Mouse (Mus musculus) liver, embryonic 11.5 days (tissue): ENCODE data around the gene Cln5. TPM values are rescaled to one million over a fixed set of nuclear protein-coding genes. Genes with fewer than 3 reads are reported as not detected.
A peak's percentile ranks its signal among the peaks of the same experiment; 100 is the strongest.

Experiments used
- ATAC-seq: fragments of 200-750 bp; cut with Nextera tagmentation; replicated peaks from 2 replicates; pipeline ENCODE4 v1.8.0; 2017; ENCODE audit warnings: moderate number of reproducible peaks, mild to moderate bottlenecking, moderate TSS enrichment, moderate library complexity; ENCODE audit not compliant: low FRiP score
- DNase-seq: peaks from one replicate; pipeline ENCODE4 v3.0.0-alpha.2; 2017; ENCODE audit warnings: low spot score
- H3K27ac ChIP-seq: fragments of 300-500 bp; sonication (generic); 2 replicates; pipeline ENCODE4 v1.5.1; 2014; ENCODE audit warnings: mild to moderate bottlenecking, low read depth, low read length, control low read depth
- H3K27me3 ChIP-seq: fragments of 300-500 bp; sonication (generic); replicated peaks from 2 replicates; pipeline ENCODE4 v1.6.1; 2014; ENCODE audit warnings: low read length, mixed read lengths; ENCODE audit not compliant: control insufficient read depth, insufficient read depth
- H3K36me3 ChIP-seq: fragments of 300-500 bp; sonication (generic); 2 replicates; pipeline ENCODE4 v1.6.1; 2014; ENCODE audit warnings: mild to moderate bottlenecking, low read length, moderate library complexity, mixed read lengths; ENCODE audit not compliant: control insufficient read depth, insufficient read depth
- H3K4me1 ChIP-seq: fragments of 300-500 bp; sonication (generic); replicated peaks from 2 replicates; pipeline ENCODE4 v1.6.1; 2014; ENCODE audit warnings: low read length, mixed read lengths; ENCODE audit not compliant: control insufficient read depth, insufficient read depth
- H3K4me2 ChIP-seq: fragments of 300-500 bp; sonication (generic); 2 replicates; pipeline ENCODE4 v1.6.1; 2014; ENCODE audit warnings: mild to moderate bottlenecking, control low read depth, moderate library complexity
- H3K4me3 ChIP-seq: fragments of 300-500 bp; sonication (generic); 2 replicates; pipeline ENCODE4 v1.5.1; 2014; ENCODE audit warnings: low read depth, low read length, control low read depth
- H3K9ac ChIP-seq: fragments of 300-500 bp; sonication (generic); 2 replicates; pipeline ENCODE4 v1.6.1; 2014; ENCODE audit warnings: low read depth, low read length, control low read depth
- H3K9me3 ChIP-seq: fragments of 300-500 bp; sonication (generic); 2 replicates; pipeline ENCODE4 v1.6.1; 2016; ENCODE audit warnings: low read length, inconsistent platforms, mixed read lengths; ENCODE audit not compliant: control insufficient read depth
- WGBS: fragments of 180-500 bp; shearing (Covaris S2); extraction: QIAGEN DNeasy Blood & Tissue Kit; methylation state at CpG from one replicate; pipeline ENCODE4 v1.1.7; 2014; 5-methylcytosine and 5-hydroxymethylcytosine counted together
- polyA plus RNA-seq: library from polyadenylated mRNA; unstranded; fragments of >200 nt; fragmentation: Nextera tagmentation; extraction: Ambion mirVana; gene quantifications from 2 replicates; pipeline ENCODE4 v1.2.1, GENCODE M21; 2014

Gene Cln5
- polyA plus RNA-seq, 1 experiment from 2014 or later: 29.4 TPM

- no peaks in the 10 kb centered on the region for H3K9me3 ChIP-seq
- no peaks in the 10 kb centered on the region for H3K27me3 ChIP-seq
- DNase-seq: peak; percentile 86
- ATAC-seq: peak; percentile 90
- peak within 1 kb of the TSS; percentile 85 for H3K4me3 ChIP-seq
- peak within 1 kb of the TSS; percentile 96 for H3K9ac ChIP-seq
- WGBS: under 1% methylated on average over 64 of the region's 88 CpGs
- peaks cover 6% of the 10 kb centered on the region; the same call in 1 of the 2 replicates for H3K36me3 ChIP-seq
- peak within 1 kb of the TSS; percentile 99 for H3K27ac ChIP-seq
- H3K4me2 ChIP-seq: peak within 1 kb of the TSS; percentile 76
- peaks cover 7% of the 10 kb centered on the region for H3K4me1 ChIP-seq
Observed at GRCm38 (mm10) chr14:103099238-103099933, 29.4 kb downstream of the Cln5 start, which contains the start of gene Fbxl3. Gene Fbxl3 (minus strand): TSS chr14:103099566.

- ATAC-seq (no peak), DNase-seq (no peak)
- Histone ChIP-seq H3K4me3 (0 out of 2 replicates have a peak overlapping the region, but pooled peaks have one; percentile 85), H3K27ac (no peak overlapping the region), H3K36me3 (peaks cover 3% of the 10 kb centered on the region; the same call in 1 of the 2 replicates), H3K27me3 (no peaks in the 10 kb centered on the region), H3K9ac (no peak overlapping the region), H3K4me1 (peaks cover 5% of the 10 kb centered on the region), H3K4me2 (peak overlapping the region; percentile 76; the same call in 1 of the 2 replicates), H3K9me3 (no peaks in the 10 kb centered on the region)
- 82% methylated on average over 13 of the region's 13 CpGs for WGBS
Observed at GRCm38 (mm10) chr14:103100296-103100695, 30.3 kb downstream of the Cln5 start.

GRCm38 (mm10) chr14:103101171-103101570 lies 31.2 kb downstream of the Cln5 start:
- no peak overlapping the region for H3K9ac ChIP-seq
- no peak overlapping the region for H3K4me3 ChIP-seq
- no peaks in the 10 kb centered on the region for H3K27me3 ChIP-seq
- no peak overlapping the region for H3K4me2 ChIP-seq
- WGBS: 72% methylated on average over 3 of the region's 3 CpGs
- DNase-seq (no peak), ATAC-seq (no peak)
- no peak overlapping the region for H3K27ac ChIP-seq
- H3K9me3 ChIP-seq: no peaks in the 10 kb centered on the region
- peaks cover 5% of the 10 kb centered on the region for H3K4me1 ChIP-seq
- H3K36me3 ChIP-seq: peaks cover 3% of the 10 kb centered on the region; the same call in 1 of the 2 replicates

GRCm38 (mm10) chr14:103102246-103102645 lies 32.2 kb downstream of the Cln5 start:
- ATAC-seq (no peak), DNase-seq (no peak)
- WGBS: 69% methylated on average over 6 of the region's 6 CpGs
- no peaks in the 10 kb centered on the region for H3K36me3 ChIP-seq
- H3K4me3 ChIP-seq: no peak overlapping the region
- no peaks in the 10 kb centered on the region for H3K27me3 ChIP-seq
- no peak overlapping the region for H3K27ac ChIP-seq
- peaks cover 3% of the 10 kb centered on the region for H3K4me1 ChIP-seq
- no peak overlapping the region for H3K9ac ChIP-seq
- no peaks in the 10 kb centered on the region for H3K9me3 ChIP-seq
- no peak overlapping the region for H3K4me2 ChIP-seq

- DNase-seq: no peak
- Histone ChIP-seq H3K9me3 (no peaks in the 10 kb centered on the region), H3K9ac (no peak overlapping the region), H3K36me3 (no peaks in the 10 kb centered on the region), H3K4me2 (no peak overlapping the region), H3K4me3 (no peak overlapping the region), H3K4me1 (no peaks in the 10 kb centered on the region), H3K27ac (no peak overlapping the region), H3K27me3 (no peaks in the 10 kb centered on the region)
- ATAC-seq: no peak
- 77% methylated on average over 10 of the region's 10 CpGs for WGBS
Observed at GRCm38 (mm10) chr14:103102731-103103335, 32.8 kb downstream of the Cln5 start.

- H3K27me3 ChIP-seq: no peaks in the 10 kb centered on the region
- H3K4me1 ChIP-seq: no peaks in the 10 kb centered on the region
- H3K9me3 ChIP-seq: no peaks in the 10 kb centered on the region
- WGBS: 86% methylated on average over 2 of the region's 2 CpGs
- no peak overlapping the region for H3K9ac ChIP-seq
- ATAC-seq (no peak), DNase-seq (no peak)
- no peak overlapping the region for H3K4me2 ChIP-seq
- no peak overlapping the region for H3K4me3 ChIP-seq
- no peak overlapping the region for H3K27ac ChIP-seq
- no peaks in the 10 kb centered on the region for H3K36me3 ChIP-seq
Observed at GRCm38 (mm10) chr14:103106301-103106700, 36.3 kb downstream of the Cln5 start.

GRCm38 (mm10) chr14:103109971-103110370 lies 40.0 kb downstream of the Cln5 start:
- Histone ChIP-seq H3K4me2 (no peak overlapping the region), H3K4me3 (no peak overlapping the region), H3K4me1 (no peaks in the 10 kb centered on the region), H3K9ac (no peak overlapping the region), H3K27ac (no peak overlapping the region), H3K9me3 (no peaks in the 10 kb centered on the region), H3K27me3 (no peaks in the 10 kb centered on the region), H3K36me3 (0 out of 2 replicates have a peak, but pooled peaks cover 2% of the 10 kb centered on the region)
- DNase-seq (no peak), ATAC-seq (no peak)
- WGBS: 83% methylated on average over 4 of the region's 4 CpGs

GRCm38 (mm10) chr14:103112606-103113363 lies 42.8 kb downstream of the Cln5 start:
- DNase-seq (no peak), ATAC-seq (no peak)
- no peak overlapping the region for H3K27ac ChIP-seq
- no peak overlapping the region for H3K4me3 ChIP-seq
- H3K9ac ChIP-seq: no peak overlapping the region
- H3K36me3 ChIP-seq: peaks cover 4% of the 10 kb centered on the region; the same call in 1 of the 2 replicates
- 87% methylated on average over 3 of the region's 3 CpGs for WGBS
- H3K4me1 ChIP-seq: no peaks in the 10 kb centered on the region
- H3K4me2 ChIP-seq: no peak overlapping the region
- no peaks in the 10 kb centered on the region for H3K9me3 ChIP-seq
- H3K27me3 ChIP-seq: no peaks in the 10 kb centered on the region
